Mouse (Mus musculus): ENCODE data around the gene Gm11437. TPM values are rescaled to one million over a fixed set of nuclear protein-coding genes. Genes with fewer than 3 reads are reported as not detected.

The Gm11437 gene
- polyA plus RNA-seq, 1 experiment from 2014 or later = not detected

DNA sequence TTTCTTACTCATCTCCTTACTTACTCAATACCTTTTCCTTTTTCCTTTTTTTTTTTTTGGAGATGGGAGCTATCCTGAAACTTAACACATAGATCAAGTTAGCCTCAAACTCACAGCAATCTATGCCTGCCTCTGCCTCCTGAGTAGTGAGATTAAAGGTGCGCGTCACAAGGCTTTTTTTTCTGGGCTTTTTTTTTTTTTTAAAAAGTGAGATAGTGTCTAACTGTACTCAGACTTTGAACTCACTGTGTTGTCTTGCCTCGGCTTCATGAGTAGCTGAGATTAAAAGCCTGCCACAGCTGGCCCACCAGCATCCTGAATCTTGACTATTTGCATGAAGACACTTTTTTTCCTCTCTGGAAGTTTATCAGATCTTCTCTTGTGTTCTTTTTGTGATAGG, 21.3 kb upstream of the Gm11437 start:
- H3K27ac ChIP-seq (ENCODE audit: low read depth) = no peak overlapping the region
- H3K4me1 ChIP-seq (ENCODE audit: insufficient read depth) = no peaks in the 10 kb centered on the region
- DNase-seq (no peak), ATAC-seq (ENCODE audit: insufficient read depth) (no peak)
- no peak overlapping the region for H3K4me2 ChIP-seq
- H3K9me3 ChIP-seq (ENCODE audit: low read depth, low read length) = no peaks in the 10 kb centered on the region
- no peak for TF ChIP-seq CTCF (IDR thresholded peaks at IDR 0.05; ENCODE audit: low read depth)
- H3K4me3 ChIP-seq (ENCODE audit: low read depth, low read length) = no peak overlapping the region
- H3K27me3 ChIP-seq (ENCODE audit: insufficient read depth, low read length) = no peaks in the 10 kb centered on the region
- H3K9ac ChIP-seq = no peak overlapping the region
- H3K36me3 ChIP-seq (ENCODE audit: insufficient read depth) = no peaks in the 10 kb centered on the region
- WGBS = 85% methylated on average over 3 of the region's 3 CpGs

DNA sequence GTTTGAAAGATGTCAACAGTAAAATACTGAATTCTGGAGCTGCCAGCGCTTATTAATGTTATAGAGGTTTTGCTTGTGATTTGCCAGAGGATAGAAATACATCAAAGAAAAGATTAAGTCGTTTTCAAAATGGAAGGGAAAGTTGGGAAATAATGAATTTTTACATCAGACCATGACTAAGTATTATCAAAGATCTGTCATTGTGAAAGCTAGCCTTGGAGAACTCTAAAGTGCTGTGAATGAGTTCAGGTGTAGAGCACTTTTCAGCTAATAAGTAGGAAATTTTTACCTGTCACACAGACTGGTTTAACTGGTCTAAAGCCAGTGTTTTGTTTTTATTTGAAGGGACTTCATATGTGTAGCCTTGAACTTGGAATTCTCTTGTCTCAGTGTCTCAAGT, 14.0 kb upstream of the Gm11437 start:
- Histone ChIP-seq H3K4me1 (ENCODE audit: insufficient read depth) (peaks cover 10% of the 10 kb centered on the region; the same call in 1 of the 2 replicates), H3K27me3 (ENCODE audit: insufficient read depth, low read length) (no peaks in the 10 kb centered on the region), H3K36me3 (ENCODE audit: insufficient read depth) (no peaks in the 10 kb centered on the region), H3K9me3 (ENCODE audit: low read depth, low read length) (no peaks in the 10 kb centered on the region), H3K4me3 (ENCODE audit: low read depth, low read length) (peak overlapping the region; percentile 76), H3K4me2 (peak overlapping the region; percentile 75), H3K27ac (ENCODE audit: low read depth) (no peak overlapping the region), H3K9ac (peak overlapping the region; percentile 78)
- 63% methylated on average over 2 of the region's 2 CpGs for WGBS
- ATAC-seq (ENCODE audit: insufficient read depth) (no peak), DNase-seq (no peak)
- TF ChIP-seq CTCF (IDR thresholded peaks at IDR 0.05; ENCODE audit: low read depth) = no peak

GRCm38 (mm10) chr11:84179954-84180598, 12.8 kb upstream of the Gm11437 start:
- Histone ChIP-seq H3K27ac (ENCODE audit: low read depth) (peak overlapping the region; percentile 88), H3K9ac (peak overlapping the region; percentile 78), H3K27me3 (ENCODE audit: insufficient read depth, low read length) (no peaks in the 10 kb centered on the region), H3K36me3 (ENCODE audit: insufficient read depth) (no peaks in the 10 kb centered on the region), H3K4me3 (ENCODE audit: low read depth, low read length) (peak overlapping the region; percentile 76), H3K4me2 (peak overlapping the region; percentile 75), H3K9me3 (ENCODE audit: low read depth, low read length) (no peaks in the 10 kb centered on the region), H3K4me1 (ENCODE audit: insufficient read depth) (peaks cover 10% of the 10 kb centered on the region; the same call in 1 of the 2 replicates)
- ATAC-seq (ENCODE audit: insufficient read depth) = peak; percentile 55
- 0 out of 2 replicates have a peak, but pooled peaks have one; percentile 15 for TF ChIP-seq CTCF (IDR thresholded peaks at IDR 0.05; ENCODE audit: low read depth)
- peak; percentile 76 for DNase-seq
- 0% methylated on average over 42 of the region's 44 CpGs for WGBS

DNA sequence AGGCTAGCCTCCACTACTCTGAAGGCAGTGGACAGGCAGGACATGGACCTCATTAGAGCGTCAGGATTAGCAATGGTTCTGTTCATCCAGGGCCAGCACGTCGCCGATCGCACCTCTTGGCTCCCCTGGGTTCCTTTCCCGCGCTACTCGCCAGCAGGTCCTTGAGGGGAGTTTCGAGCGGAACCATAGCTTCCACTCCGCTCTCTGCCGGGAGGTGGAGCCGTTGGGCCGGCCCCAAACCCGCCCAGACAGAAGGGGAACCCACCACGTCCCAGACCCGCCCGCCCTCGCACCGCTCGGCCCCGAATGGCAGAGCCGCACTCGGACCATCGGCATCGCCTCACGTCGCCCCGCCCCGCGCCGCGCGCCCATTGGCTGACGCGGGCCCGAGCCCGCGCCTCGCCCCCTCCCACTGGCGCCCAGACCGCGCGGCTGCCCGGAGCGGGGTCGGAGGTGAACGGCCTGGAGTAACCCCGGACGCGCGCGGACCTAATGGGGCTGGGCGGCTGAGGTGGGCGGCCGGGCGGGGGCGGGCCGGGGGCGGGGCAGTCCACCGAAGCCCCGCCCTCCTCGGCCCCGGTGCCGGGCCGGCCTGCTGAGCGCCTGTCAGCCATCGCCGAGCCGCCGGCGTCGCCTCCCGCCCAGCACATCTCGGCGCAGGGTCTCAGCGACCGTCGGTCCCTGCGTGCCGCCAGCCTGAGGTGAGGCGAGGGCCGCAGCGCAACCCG, 12.1 kb upstream of the Gm11437 start:
- peak; percentile 70 for TF ChIP-seq CTCF (IDR thresholded peaks at IDR 0.05; ENCODE audit: low read depth)
- under 1% methylated on average over 75 of the region's 85 CpGs for WGBS

DNA sequence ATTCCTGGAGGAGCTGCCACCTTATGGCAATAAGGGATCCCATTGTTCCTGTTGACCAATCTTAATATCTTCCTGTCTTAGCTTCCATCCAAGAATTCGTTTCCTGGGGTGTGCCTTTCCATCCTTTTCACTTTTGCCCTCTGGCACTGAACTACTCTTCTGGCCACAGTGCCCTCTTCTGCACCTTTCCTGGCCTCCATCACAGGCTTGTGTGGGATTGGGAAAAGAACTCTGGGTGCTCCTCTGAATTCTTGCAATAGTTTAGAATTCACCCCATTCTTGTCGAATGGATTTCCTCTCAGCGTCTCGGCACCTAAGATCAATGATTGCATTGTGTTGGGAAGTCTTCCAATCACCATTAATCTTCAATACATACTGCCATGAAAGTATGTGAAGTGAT, 11.3 kb upstream of the Gm11437 start:
- H3K4me1 ChIP-seq (ENCODE audit: insufficient read depth) = peaks cover 10% of the 10 kb centered on the region; the same call in 1 of the 2 replicates
- WGBS = 24% methylated on average over 4 of the region's 4 CpGs
- H3K9me3 ChIP-seq (ENCODE audit: low read depth, low read length) = no peaks in the 10 kb centered on the region
- H3K4me2 ChIP-seq = peak overlapping the region; percentile 75
- DNase-seq (no peak), ATAC-seq (ENCODE audit: insufficient read depth) (no peak)
- no peaks in the 10 kb centered on the region for H3K27me3 ChIP-seq (ENCODE audit: insufficient read depth, low read length)
- H3K4me3 ChIP-seq (ENCODE audit: low read depth, low read length) = no peak overlapping the region
- TF ChIP-seq CTCF (IDR thresholded peaks at IDR 0.05; ENCODE audit: low read depth) = no peak
- H3K9ac ChIP-seq = no peak overlapping the region
- H3K27ac ChIP-seq (ENCODE audit: low read depth) = no peak overlapping the region
- no peaks in the 10 kb centered on the region for H3K36me3 ChIP-seq (ENCODE audit: insufficient read depth)

More for the DNA sequence above, 12.1 kb upstream of the Gm11437 start:
- Histone ChIP-seq H3K36me3 (ENCODE audit: insufficient read depth) (no peaks in the 10 kb centered on the region), H3K4me1 (ENCODE audit: insufficient read depth) (peaks cover 10% of the 10 kb centered on the region; the same call in 1 of the 2 replicates), H3K4me2 (peak overlapping the region; percentile 75), H3K9ac (peak overlapping the region; percentile 78), H3K9me3 (ENCODE audit: low read depth, low read length) (no peaks in the 10 kb centered on the region), H3K4me3 (ENCODE audit: low read depth, low read length) (peak overlapping the region; percentile 76), H3K27me3 (ENCODE audit: insufficient read depth, low read length) (no peaks in the 10 kb centered on the region), H3K27ac (ENCODE audit: low read depth) (peak overlapping the region; percentile 88)
- ATAC-seq (ENCODE audit: insufficient read depth) = peak; percentile 98
- peak; percentile 98 for DNase-seq

DNA sequence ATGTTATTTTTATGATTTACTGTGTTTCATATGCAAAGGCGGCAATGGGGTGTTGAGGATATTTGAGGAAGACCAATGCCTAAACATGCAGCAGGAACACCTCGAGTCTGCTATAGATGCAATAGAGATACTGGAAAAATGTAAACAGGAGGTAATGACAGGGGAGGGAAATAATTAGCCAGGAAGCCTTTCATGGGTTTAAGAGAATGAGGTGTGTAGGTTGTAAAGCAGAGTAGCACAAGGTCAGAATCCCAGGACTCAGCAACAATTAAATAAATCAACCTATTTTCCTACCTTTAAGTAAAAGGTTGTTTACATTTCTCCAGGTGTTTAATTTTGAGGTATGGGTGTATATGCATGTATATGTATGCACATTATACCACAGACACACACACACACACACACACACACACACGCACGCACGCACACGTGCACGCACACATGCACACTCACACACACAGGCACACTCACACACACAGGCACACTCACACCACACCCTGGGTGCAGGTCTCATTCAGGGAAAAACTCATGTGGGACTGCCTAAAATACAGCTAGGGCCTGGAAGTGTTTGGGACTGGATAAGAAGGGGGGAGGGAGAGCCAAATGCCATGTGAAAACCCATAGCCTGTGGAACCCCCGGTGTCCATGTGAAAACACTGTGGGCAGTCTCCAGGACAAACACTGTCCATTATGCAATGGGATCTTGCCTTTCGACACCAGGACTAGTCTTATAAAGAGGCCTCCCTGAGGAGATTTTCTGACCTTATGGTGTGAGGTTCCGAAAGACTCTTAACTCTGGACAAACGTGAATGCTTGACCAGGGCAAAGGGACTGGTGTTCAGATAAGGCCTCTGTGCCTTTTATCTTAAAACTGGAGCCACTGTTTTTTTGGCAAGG, 5.5 kb upstream of the Gm11437 start:
- H3K9me3 ChIP-seq (ENCODE audit: low read depth, low read length) = no peaks in the 10 kb centered on the region
- no peak for ATAC-seq (ENCODE audit: insufficient read depth)
- H3K27ac ChIP-seq (ENCODE audit: low read depth) = no peak overlapping the region
- 62% methylated on average over 11 of the region's 11 CpGs for WGBS
- no peaks in the 10 kb centered on the region for H3K4me1 ChIP-seq (ENCODE audit: insufficient read depth)
- H3K9ac ChIP-seq = no peak overlapping the region
- H3K36me3 ChIP-seq (ENCODE audit: insufficient read depth) = no peaks in the 10 kb centered on the region
- H3K4me2 ChIP-seq = no peak overlapping the region
- H3K4me3 ChIP-seq (ENCODE audit: low read depth, low read length) = no peak overlapping the region
- TF ChIP-seq CTCF (IDR thresholded peaks at IDR 0.05; ENCODE audit: low read depth) = no peak
- DNase-seq = no peak
- H3K27me3 ChIP-seq (ENCODE audit: insufficient read depth, low read length) = no peaks in the 10 kb centered on the region

Data from lung, embryonic 14.5 days (tissue).